Mouse (Mus musculus) brain, embryonic 14.5 days (tissue): ENCODE measurements at regions not wholly inside any gene's neighbourhood (a gene's known extent, or its start where the extent isn't known, plus 50 kb on each side); places are given as distances from the start of the nearest gene placed in this dataset.

ENCODE experiments used
- CTCF ChIP-seq: fragments of 200-500 bp; IDR thresholded peaks from 2 replicates; pipeline ENCODE4 v1.5.1; 2012; ENCODE audit warnings: inconsistent platforms, mild to moderate bottlenecking, moderate library complexity, borderline replicate concordance; ENCODE audit not compliant: insufficient read depth, insufficient read length; ENCODE audit errors: extremely low read depth
- POLR2A ChIP-seq: fragments of 200-500 bp; IDR thresholded peaks from 2 replicates; pipeline ENCODE4 v1.6.1; 2012; ENCODE audit warnings: mild to moderate bottlenecking, inconsistent platforms, borderline replicate concordance; ENCODE audit not compliant: poor library complexity, insufficient read depth, insufficient read length, severe bottlenecking; ENCODE audit errors: extremely low read depth

DNA sequence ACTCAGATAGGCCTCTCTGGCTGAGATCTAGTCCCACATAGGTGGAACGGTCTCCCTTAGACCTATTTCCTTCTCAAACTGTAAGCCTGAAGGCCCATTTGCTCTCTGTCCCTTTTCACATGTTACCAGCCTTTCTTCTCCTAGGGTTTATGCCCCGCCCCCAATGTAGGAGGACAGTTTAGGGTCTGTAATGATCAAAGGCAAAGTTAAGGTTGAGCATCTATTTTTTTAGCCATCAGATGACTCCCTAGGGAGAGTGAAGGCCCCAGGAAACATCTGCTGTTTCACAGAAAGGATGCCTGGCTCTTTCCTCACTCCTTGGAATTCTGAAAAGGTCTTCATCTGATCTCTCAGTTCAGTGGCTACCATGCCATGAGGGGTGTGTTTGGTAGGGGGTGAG lies 68.9 kb upstream of the Cd180 start:
- no peak for TF ChIP-seq CTCF
- TF ChIP-seq POLR2A = no peak
